Mouse (Mus musculus) brain, embryonic 14.5 days (tissue): ENCODE results near the gene Abce1.

Experiments
- CTCF ChIP-seq: fragments of 200-500 bp; IDR thresholded peaks from 2 replicates; pipeline ENCODE4 v1.5.1; 2012; ENCODE audit warnings: inconsistent platforms, mild to moderate bottlenecking, moderate library complexity, borderline replicate concordance; ENCODE audit not compliant: insufficient read depth, insufficient read length; ENCODE audit errors: extremely low read depth
- POLR2A ChIP-seq: fragments of 200-500 bp; IDR thresholded peaks from 2 replicates; pipeline ENCODE4 v1.6.1; 2012; ENCODE audit warnings: mild to moderate bottlenecking, inconsistent platforms, borderline replicate concordance; ENCODE audit not compliant: poor library complexity, insufficient read depth, insufficient read length, severe bottlenecking; ENCODE audit errors: extremely low read depth

DNA sequence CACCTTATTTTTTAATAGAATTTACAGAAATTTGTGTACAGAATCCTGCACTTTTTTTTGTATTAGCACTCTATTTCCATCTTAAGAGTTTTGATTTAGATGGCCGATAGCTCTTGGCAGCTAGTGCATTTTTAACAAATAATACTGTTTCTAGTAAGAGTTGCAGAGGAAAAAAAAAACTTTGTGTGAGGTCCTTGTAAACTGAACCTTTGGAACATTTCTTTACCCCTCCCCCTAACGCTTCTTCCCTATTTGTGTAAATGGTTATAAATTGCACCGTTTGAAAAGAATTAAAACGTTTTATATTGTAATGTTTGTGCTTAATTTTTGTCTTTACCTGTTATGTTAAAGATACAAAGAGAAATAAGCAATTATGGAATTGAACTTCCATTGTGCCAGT is 37.1 kb upstream of the Abce1 start:
- TF ChIP-seq CTCF: no peak
- TF ChIP-seq POLR2A: no peak
